Mouse (Mus musculus): ENCODE results near the gene Dbx2.

Gene Dbx2

DNA sequence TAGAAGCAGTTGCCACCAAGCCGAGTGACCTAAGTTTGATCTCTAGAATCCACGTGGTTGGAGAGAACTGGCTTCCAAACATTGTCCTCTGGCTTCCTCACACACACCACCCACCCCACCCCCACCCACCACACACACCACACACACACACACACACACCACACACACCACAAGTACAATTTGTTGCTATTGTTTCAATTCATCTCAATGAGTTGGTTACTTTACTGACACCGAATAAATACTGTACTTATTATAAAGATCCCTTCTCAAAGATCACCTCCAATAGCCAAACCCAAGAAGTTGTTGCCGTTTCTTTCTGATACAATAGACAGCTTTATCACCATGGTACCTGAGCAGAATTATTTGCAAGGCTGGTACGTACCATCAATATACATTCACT lies at the start of gene Dbx2:
Gene Dbx2, minus strand, starts transcription at position 101 of the 400 bp plus-strand sequence.
- no peak for DNase-seq (ENCODE audit: low spot score in 2 of 2)

DNA sequence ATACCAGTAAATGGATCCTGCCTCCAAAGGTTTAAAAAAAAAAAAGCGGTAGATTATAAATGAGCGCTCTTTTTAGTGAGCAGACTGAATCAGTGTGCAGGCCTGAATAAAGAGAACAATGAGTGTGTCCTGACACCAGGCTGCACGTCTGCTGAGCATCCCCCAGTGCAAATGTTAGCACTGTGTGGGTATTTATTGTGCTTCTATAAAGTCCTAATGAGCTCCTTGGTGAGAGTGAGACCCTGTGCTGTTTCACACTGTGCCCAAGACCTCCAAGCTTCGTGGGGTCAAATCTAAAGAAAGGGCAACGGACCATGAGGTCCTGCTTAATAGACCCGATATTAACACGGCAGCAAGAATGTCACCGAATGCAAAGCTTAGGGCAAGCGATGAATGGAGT lies 46.4 kb upstream of the Dbx2 start:
- DNase-seq (ENCODE audit: low spot score in 2 of 2) = no peak

DNA sequence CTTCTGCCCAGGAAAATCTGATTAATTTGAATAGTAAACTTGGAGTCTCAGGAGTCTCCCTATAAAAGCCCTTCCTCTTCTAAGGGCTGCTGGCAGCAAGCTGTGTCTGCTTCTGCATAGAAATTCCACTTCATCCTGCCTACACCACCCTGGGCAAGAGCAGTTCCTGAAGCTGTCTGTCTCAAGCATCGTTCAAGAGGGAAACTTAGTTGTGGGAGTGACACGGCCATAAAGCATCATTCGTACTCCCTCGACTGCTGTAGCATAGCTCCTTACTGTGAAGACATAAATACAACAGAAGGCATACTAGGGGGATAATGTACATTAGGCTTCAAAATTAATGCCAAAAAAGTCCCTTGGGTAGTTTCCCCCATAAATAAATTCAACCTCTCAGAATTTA lies 45.8 kb upstream of the Dbx2 start:
- no peak for DNase-seq (ENCODE audit: low spot score in 2 of 2)

DNA sequence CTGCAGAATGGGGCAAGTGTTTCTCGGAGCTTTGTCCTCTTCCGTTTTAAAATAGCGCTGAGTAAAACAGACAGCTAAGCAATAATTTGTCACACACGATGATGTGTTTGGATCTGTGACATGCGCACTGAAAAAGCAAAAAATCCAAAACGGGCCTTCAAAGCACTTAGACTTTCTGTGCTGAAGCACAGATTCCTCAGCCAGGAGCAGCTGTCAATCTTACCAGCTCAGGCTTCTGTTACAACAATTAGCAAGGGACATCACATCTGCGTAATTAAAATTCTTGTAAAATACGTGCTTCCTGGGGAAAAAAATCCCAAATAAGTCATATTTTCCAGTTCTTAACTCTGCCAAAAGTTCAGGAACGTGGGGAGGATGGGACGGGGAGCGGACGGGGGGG lies 43.6 kb upstream of the Dbx2 start:
- no peak for DNase-seq (ENCODE audit: low spot score in 2 of 2)

DNA sequence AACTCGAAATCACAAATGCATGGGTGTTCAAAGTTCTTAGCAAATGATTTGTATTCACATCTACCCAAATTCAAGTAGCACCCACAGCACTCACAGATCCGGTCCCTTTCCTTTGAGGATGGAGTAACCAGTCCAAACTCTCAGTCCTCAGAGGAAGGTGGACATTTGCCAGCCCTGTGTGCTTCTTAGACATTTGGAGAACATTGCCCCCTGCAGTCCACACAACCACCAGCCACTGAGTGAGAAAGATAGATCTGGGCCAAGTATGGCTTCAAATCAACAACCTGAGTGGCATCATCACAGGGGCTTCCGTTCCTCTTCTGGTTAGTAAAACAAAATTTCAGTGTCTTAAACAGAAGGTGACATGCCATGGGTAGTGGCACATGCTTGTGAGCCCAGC lies 38.0 kb upstream of the Dbx2 start:
- DNase-seq (ENCODE audit: low spot score in 2 of 2) = peak in 1 of 2 experiments; percentile 8

DNA sequence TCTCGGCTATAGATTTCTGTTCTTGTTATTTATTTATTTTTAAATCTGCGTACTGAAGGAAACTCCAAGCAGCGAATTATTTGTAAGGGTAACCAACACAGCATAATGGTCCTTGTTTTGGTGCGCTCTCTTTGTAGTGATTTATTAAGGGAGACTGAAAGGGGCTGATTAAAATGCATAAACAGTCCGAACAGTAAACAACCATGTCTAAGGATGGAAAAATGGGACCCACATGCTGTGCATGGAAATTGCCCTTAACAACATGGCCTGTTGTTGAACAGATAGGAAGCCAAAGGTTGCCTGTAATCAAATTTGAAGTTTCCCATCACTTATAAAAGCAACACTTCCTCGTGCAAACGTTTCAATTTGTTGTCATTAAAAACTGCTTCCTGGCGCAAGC lies 35.8 kb upstream of the Dbx2 start:
- no peak for DNase-seq (ENCODE audit: low spot score in 2 of 2)

DNA sequence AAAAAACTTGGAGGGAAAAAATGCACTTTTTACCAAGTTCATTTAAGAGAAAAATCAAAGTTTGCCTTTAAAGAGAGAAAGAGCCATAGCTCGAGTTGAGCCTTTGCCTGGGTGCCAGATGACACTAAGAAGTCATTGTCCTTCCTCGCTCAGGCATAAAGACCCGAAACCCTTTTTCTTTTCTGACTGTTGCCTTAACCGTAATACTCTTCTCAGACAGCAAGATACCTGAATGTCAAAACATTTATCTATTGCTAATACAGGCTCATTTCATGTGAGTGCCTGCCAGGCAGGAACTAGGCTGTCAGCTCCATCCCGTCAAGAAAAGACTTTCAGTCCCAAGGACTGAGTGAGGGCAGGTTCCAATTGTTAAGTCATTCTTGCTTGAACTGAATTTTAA lies 35.4 kb upstream of the Dbx2 start:
- no peak for DNase-seq (ENCODE audit: low spot score in 2 of 2)

DNA sequence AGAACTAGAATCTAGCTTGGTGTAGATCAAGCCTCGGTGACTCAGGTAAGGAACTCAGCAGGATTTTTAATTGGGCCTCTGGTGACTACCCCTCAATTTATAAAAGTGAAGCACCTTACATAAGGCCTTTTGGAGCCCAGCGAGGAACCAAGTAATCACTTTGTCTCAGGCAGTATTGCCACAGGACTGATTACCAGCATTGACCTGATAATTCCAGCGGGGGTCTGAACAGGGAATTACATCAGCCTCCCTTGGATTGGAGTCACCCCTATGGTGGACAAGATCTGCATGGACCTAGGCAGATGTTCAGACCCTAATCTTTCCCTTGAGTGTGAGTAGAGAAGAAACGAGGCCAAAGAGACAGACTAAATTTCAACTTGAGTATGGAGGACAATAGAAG lies 26.9 kb upstream of the Dbx2 start:
- DNase-seq (ENCODE audit: low spot score in 2 of 2) = no peak

DNA sequence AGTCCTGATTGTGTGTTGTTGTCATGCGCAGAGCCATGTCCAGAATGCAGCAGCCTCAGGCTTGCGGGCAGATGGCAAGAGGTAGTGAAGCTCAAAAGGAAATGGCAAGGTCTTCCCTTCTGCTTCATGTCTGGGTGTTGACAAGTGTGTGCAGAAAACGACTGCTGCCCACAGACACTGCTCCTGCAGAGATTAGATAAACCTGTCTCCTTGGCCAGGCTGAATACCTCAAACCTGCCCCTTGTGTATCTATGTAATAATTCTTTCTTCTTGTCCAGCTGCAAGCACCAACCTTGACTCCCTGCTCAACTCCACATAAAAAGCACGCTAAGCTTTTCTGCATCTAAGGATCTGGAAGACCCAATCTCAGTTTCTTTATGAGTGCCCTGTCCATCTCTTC lies 19.9 kb upstream of the Dbx2 start:
- DNase-seq (ENCODE audit: low spot score in 2 of 2) = no peak

DNA sequence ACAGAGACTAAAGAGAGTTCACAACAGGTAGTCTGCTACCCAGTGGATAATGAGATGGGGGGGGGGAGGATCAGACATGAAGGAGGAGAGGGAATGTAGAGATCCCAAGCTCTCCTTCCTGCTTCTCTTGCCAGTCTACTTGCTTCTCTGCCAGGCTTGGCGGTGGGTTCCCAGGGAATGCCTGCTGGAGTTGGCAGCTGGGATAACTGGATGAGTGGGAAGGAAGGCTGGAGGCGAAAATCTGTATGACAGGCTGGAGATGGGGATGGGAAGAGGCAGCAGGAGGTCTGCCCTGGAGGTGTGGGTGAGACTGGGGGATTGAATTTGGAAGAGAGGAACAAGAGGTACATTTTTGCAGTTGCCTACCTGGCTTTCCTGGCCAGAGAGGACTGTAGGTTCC lies 19.4 kb upstream of the Dbx2 start:
- peak in 1 of 2 experiments; percentile 27 for DNase-seq (ENCODE audit: low spot score in 2 of 2)

DNA sequence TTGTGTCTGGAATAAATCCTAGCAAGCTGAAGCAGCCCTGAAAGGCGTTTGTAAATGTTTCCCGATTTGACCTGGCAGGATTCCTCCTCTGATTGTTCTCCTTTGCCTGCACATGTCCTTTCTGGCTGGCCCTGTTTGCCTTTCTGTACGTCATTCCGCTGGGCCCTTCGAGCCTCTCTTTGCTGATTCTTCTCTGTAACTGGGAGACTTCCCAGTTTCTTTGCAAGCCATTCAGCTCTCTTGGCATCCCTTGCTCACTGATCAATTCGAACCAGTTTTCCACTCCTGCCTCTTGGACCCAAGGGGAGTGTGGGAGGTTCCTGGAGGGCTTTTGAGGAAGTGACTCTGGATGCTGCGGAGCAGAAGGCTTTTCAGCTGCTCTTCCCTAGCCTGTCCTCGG lies 11.4 kb upstream of the Dbx2 start:
- peak; percentile 35 to 56 for DNase-seq (ENCODE audit: low spot score in 2 of 2)

DNA sequence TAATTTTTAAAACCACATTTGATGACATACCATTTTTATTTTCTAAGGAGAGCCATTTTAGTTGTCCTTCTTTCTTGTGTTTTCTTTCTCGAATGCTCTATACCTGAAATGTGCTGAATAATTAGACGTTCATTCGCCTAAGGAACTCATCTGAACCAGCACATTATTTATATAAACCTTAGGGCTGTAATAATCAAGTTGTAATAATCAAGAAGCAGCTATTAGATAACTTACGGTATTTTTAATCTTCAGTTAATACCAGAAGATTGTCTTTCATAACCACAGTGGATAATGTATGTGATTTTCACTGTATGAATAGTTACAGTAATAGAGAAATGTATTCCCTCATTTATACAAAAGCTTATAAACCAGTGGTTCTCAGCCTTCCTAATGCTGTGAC lies 9.2 kb upstream of the Dbx2 start:
- DNase-seq (ENCODE audit: low spot score in 2 of 2) = no peak

DNA sequence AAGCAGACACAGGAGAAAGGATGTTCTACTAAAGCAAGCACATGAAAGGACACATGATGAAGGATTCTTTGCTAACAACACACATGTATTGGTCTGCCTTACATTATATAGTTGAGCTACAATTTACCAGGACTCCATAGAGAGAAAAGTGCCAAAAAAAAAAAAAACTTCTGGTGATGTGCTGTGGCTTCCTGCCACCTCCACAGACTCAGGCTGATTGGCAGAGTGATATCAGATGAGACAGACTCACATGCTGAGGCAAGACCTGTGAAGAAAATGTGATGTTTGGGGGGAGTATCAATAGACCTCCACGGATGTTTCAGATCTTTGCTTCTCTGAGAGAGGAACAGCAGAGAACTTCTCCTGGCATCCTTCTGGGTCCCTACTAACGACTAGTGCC lies 6.0 kb upstream of the Dbx2 start:
- DNase-seq (ENCODE audit: low spot score in 2 of 2) = no peak

DNA sequence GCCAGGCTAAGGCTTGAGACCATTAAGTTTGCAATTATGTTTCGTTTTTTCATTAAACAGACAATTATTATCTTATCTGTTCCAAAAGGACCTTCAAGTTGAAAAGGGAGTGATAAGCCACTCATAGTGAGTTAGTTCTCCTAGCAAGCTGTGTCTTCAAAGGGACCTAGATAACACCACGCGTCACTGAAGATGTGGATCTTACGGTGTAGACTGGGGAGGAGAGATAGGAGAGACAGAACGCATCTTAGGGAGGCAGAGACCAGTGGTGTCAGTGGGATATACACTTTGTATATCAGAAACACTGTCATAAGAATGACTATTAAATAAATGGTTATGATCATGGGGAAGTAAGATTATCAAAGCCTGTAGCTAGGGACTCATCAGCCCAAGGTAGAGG lies 4.6 kb upstream of the Dbx2 start:
- no peak for DNase-seq (ENCODE audit: low spot score in 2 of 2)

DNA sequence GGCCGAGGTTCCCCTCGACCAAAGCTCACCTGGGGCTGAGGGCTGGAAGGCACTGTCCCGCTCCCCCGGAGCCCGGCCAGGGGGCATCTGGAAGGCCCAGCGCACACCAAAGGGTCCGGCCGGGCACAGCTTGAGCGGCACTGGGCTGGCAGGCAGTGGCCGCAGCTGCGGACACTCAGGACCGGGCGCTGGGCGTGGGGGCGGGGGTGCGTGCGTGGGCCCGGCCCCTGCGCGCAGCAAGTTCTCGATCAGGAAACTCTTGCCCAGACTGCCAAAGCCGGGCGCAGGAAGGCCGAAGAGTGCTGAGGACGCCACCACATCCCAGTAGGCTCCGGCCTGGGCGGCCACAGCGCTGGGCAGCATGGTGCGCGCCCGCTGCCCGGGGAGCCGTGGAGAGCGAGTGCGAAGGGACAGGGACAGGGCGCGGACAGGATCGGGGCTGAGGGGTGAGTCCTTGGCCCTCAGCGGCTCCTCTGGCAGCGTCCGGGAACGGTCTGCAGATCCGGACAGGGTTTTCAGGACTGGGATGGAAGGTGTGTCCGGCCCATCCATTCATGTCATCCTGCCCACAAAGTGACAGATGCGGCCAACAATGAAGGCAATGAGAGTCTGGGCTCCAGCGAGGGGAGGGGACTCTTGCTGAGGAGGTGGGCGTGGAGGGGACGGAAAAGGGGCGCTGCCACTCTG lies 1.4 kb downstream of the Dbx2 start:
- peak in 1 of 2 experiments; percentile 7 for DNase-seq (ENCODE audit: low spot score in 2 of 2)

DNA sequence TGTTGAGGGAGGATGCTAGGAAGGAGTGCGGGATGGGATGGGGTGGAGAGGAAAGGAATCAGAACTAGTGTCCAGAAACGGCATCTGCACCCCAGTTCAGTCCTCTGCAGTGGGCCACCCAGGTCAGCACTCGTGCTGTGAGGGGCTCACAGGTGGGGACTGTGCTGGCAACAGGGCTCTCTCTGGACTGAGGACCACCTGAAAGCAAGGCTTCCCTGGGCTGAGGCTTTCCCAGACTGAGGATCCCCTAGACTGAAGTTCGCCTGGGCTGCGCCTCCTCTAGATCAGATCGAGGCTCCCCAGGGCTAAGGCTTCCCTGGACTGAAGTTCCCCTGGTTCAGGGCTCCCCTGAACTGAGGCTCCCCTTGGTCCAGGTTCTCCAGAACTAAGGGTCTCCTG lies 1.9 kb downstream of the Dbx2 start:
- DNase-seq (ENCODE audit: low spot score in 2 of 2) = no peak

DNA sequence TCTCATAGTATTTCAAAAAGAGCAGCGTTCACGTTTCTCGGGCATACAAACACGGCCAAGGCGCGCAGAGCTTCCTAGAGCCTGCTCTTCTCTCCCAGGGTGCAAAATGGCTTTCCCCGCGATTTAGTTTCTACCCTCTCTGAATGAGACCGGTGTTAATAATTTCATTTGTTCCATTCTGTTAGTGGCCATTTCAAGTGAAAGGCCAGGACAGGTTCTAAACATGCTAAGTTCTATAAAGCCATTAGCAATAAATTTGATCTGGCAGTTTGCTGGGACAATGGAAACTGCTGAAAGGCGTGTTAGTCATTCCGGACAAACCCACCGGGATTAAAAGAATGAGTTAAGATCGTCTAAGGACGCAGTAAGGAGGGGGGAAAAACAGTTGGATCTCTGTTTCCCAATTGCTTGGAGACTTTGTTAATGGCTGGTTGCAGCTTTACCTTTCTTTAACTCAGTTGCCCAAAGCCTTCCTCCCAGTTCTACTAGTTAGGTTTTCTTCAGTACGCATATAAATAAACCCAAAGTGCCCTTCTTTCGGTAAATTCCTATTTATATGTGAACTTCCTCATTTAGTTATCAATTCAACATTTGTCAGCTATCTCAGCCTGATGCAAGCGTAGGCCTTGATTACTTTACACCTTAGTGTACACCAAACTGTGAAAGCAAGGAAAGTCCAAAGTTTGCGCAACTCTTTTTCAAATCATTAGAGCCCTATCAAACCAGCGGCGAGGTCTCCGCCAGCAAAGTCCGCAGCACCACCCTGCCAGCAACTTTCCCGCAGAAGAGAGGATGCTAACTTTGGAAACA lies 2.7 kb downstream of the Dbx2 start:
- DNase-seq (ENCODE audit: low spot score in 2 of 2) = no peak

DNA sequence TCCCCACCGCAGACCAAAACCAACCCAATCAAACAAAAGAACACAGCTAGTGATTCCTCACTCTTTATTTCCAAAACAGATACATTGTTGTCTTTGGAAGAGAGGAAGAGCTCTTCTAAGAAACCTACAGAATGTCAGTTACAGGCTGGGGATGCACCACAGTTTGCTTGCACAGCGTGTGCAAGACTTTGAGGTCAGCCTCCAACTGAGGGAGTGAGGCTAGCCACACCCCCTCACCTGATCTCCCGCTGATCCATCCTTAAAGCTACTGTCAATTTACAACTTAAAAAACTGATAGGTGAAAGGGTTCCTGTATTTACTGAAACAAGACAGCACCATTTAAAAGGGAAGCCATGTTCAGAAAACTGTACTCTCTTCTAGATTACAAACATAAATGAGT lies 3.9 kb downstream of the Dbx2 start:
- DNase-seq (ENCODE audit: low spot score in 2 of 2) = no peak

DNA sequence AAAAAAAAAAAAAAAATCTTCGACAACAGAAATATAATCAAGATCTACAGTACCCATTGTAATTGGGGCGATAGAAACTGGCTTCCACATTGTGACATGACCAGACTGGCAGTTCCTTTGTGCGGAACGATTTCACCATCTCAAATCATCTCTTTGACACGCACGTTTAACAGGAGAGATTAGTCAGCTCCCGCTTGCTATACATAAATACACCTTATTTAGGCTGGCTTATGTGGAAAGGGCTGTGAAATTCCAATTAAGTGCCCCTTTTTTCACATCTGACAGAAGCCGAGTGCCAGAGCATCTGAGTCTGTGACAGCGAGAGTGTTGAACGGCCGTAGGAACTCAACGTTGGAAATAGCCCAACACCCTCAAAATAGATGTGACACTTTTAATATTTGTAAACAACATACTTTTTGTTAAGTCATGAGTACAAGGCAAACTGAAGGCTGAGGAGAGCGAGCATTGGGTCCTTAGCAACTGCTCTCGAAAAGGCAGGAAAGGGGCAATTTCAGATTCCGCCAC lies 12.2 kb downstream of the Dbx2 start:
- DNase-seq (ENCODE audit: low spot score in 2 of 2) = no peak

DNA sequence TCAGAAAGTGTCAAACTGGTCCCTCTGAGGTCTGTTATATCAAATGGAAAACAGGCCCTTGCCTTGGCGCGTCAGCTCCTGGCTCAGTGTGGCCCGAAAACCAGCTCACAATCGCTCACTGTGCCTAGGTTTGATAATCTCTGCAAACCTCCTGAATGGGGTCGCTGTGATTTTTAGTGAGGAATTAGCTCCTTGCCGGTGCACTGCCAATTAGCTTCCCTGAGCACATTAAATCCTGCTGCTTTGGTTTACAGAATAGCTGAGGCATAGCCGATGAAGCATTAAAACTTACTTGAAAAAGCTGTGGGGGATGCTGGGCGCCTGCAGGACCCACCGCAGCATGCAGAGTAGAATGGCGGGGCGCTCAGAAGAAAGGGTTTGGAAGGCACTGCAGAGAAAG lies 15.4 kb downstream of the Dbx2 start:
- DNase-seq (ENCODE audit: low spot score in 2 of 2) = peak in 1 of 2 experiments; percentile 13

DNA sequence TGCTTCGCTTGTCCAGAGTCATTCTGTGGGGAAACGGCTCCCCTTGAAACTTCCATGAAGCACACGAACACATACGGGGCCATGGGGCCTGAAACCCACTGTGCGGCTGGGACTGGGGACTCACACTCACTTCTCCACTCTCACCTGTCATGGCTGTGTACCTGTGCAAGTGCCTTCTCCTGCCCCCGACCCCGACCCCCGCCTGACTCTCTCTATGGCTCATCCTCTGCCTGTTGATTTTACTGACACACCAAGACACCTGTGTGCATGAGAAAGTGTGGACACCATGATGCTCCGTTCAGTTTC lies 16.0 kb downstream of the Dbx2 start:
- DNase-seq (ENCODE audit: low spot score in 2 of 2) = no peak

DNA sequence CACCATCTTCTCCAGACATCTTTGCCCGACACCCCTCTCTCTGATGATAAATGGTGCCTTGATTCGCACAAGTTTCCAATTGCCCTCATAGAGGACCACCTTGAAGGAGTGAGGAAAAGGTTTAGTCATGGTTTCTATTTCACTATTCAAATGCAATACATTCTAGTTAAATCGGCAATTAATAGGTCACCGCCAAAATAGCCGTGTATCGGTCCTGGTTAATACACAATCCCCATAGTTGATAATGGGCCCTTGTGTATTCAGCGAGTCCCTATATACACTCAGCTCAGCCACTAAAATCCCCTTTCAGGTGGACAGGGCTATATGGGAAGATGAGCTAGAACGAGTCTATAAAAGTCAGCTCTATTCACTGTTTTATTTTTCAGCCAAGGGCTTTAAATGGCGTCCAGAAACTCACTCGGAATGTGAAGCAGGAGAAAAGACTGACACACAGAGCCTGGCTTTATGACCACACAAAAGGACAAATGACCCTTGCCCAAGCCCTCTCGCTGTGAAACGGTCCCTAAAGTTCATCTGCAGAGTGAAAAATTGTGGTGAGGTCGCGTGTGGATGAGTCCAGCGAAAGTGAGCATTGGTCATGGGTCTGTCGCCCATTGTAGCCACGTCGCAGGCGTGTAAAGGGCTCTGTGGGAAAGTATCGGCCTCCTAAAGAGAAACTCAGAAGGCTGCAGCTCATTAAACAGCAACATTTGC lies 16.5 kb downstream of the Dbx2 start:
- DNase-seq (ENCODE audit: low spot score in 2 of 2) = no peak

DNA sequence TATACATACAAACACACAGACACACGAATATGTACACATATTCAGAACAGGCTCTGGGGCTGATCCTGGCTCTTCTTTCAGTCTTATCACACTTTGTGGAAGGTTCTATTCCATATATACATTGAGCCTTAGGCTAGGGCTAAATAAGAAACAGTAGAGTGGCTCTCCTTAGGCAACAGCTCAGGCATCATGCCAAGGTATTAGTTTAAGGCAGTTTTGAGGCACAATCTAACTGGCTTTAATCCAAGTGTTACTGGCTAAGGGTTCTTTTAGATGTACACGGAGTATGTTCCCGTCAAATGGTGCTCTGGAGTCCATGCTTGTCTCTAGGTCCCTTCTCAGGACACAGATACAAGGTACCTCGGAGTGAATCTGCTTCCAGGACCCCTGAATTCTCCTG lies 31.4 kb downstream of the Dbx2 start:
- no peak for DNase-seq (ENCODE audit: low spot score in 2 of 2)
